ENCODE assay signal across 7 mouse cellular contexts in the genomic region with DNA sequence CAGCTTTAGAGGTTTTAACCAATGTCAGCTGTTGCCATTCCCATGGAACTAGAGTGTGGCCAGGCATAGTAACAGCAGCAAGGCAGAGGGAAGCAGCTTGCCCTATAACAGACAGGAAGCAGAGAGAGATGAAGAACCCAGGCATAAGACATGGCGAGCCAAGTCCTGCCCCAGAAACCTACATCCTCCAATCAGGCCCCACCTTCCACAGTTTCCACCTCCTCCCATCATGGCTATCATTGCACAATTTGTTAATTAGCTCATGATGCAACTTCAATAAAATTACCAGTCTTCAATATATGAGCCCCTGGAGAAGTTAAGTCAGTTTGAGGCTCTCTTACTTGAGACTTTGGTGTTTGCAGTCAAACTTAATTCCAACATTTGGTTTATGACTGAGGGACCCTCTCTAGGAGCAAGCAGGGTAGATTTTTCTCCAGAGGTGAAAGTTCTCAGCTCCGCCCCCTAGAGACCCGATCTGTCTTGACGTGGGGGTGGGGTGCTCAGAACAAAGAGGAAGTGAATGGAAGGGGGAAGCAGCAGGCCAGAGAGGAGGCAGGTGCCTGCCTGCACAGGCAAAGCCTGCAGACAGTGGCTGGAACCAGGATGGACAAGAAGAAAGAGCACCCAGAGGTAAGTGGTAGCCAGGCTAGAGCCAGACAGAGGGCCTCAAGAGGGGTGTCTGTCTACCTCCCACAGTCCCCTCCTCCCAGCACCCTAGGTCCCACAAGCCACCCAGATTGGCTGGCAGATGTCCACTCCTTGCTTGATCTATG. TPM values are rescaled to one million over a fixed set of nuclear protein-coding genes. Genes with fewer than 3 reads are reported as not detected.
DNase-seq lines count a peak whose midpoint lies in the region; ATAC-seq and TF ChIP-seq lines count a peak whose summit lies in the region.

A gene (plus strand): TSS at position 502 of the 773 bp plus-strand sequence.

- no peaks in the 10 kb centered on the region for H3K9me3 ChIP-seq in limb, embryonic 14.5 days (ENCODE audit: control insufficient read depth, low read length)
- H3K9me3 ChIP-seq in midbrain, embryonic 14.5 days (ENCODE audit: control insufficient read depth, low read length) = no peaks in the 10 kb centered on the region

- H3K27me3 ChIP-seq in limb, embryonic 14.5 days (ENCODE audit: control insufficient read depth, insufficient read depth, low read length) = no peaks in the 10 kb centered on the region
- H3K27me3 ChIP-seq in splenic B cell, adult 2 months (ENCODE audit: control insufficient read depth, insufficient read depth, low read length, poor library complexity, severe bottlenecking) = no peaks in the 10 kb centered on the region
- H3K27me3 ChIP-seq in midbrain, embryonic 14.5 days (ENCODE audit: control insufficient read depth, insufficient read depth, low read length) = no peaks in the 10 kb centered on the region

- no peak within 1 kb of the TSS for H3K27ac ChIP-seq in limb, embryonic 14.5 days (replicated peaks; ENCODE audit: low read depth, low read length)
- H3K27ac ChIP-seq in midbrain, embryonic 14.5 days (replicated peaks; ENCODE audit: low read depth, low read length) = no peak within 1 kb of the TSS

- no peak within 1 kb of the TSS for H3K4me2 ChIP-seq in limb, embryonic 14.5 days (replicated peaks; ENCODE audit: low read depth, low read length, severe bottlenecking)
- H3K4me2 ChIP-seq in midbrain, embryonic 14.5 days (ENCODE audit: low read length) = no peak within 1 kb of the TSS

- peak; percentile 28 to 42 for DNase-seq in lung, adult 18-20 months
- DNase-seq in lung, postnatal 14 days = no peak
- no peak for DNase-seq in limb, embryonic 14.5 days (ENCODE audit: low spot score)
- peak; percentile 79 for DNase-seq in splenic B cell, adult 2 months (ENCODE audit: low read depth, low spot score)
- no peak for DNase-seq in midbrain, embryonic 14.5 days
- no peak for DNase-seq in cerebellum, postnatal 36 days

- no peak within 1 kb of the TSS for H3K4me3 ChIP-seq in limb, embryonic 14.5 days (replicated peaks; ENCODE audit: low read length)
- no peak within 1 kb of the TSS for H3K4me3 ChIP-seq in midbrain, embryonic 14.5 days (replicated peaks; ENCODE audit: low read depth, low read length)

- 40% methylated on average over 4 of the region's 4 CpGs for WGBS in limb, embryonic 14.5 days
- 46% methylated on average over 4 of the region's 4 CpGs for WGBS in midbrain, embryonic 14.5 days

- TF ChIP-seq POLR2A in limb, embryonic 14.5 days (IDR thresholded peaks at IDR 0.05; ENCODE audit: borderline replicate concordance, extremely low read depth, insufficient read depth, insufficient read length) = no peak

- no peaks in the 10 kb centered on the region for H3K36me3 ChIP-seq in limb, embryonic 14.5 days (ENCODE audit: control insufficient read depth, insufficient read depth, low read length)
- H3K36me3 ChIP-seq in splenic B cell, adult 2 months (ENCODE audit: control insufficient read depth, insufficient read depth, low read length, poor library complexity, severe bottlenecking) = peaks cover 8% of the 10 kb centered on the region
- no peaks in the 10 kb centered on the region for H3K36me3 ChIP-seq in midbrain, embryonic 14.5 days (ENCODE audit: control insufficient read depth, insufficient read depth, low read length)

- peak; percentile 68 for ATAC-seq in common myeloid progenitor, adult 5-6 weeks (replicated peaks; ENCODE audit: low read depth, poor library complexity, severe bottlenecking)
- no peak for ATAC-seq in limb, embryonic 14.5 days (ENCODE audit: low FRiP score, low read depth)
- ATAC-seq in midbrain, embryonic 14.5 days (ENCODE audit: low FRiP score, low TSS enrichment) = no peak

- H3K9ac ChIP-seq in limb, embryonic 14.5 days (ENCODE audit: low read depth, low read length, severe bottlenecking) = no peak within 1 kb of the TSS
- H3K9ac ChIP-seq in midbrain, embryonic 14.5 days (replicated peaks; ENCODE audit: low read length) = no peak within 1 kb of the TSS

- H3K4me1 ChIP-seq in limb, embryonic 14.5 days (ENCODE audit: control insufficient read depth, insufficient read depth, low read length) = no peaks in the 10 kb centered on the region
- H3K4me1 ChIP-seq in midbrain, embryonic 14.5 days (ENCODE audit: control insufficient read depth, insufficient read depth, low read length) = no peaks in the 10 kb centered on the region

RNA-seq across cellular contexts. Expression of the gene that starts here (rescaled TPM):
- 4.6 and 8.0 TPM in 2 replicates for total RNA-seq in common myeloid progenitor, adult 5-6 weeks (2017)
- 15.7 and 16.9 TPM in 2 replicates for polyA plus RNA-seq in limb, embryonic 14.5 days (2012; rRNA removed)
- polyA plus RNA-seq in limb, embryonic 14.5 days (2014; fragmentation: Nextera tagmentation; extraction: Ambion mirVana) = 13.4 and 14.0 TPM in 2 replicates
- 3.3 and 6.0 TPM in 2 replicates for polyA plus RNA-seq in midbrain, embryonic 14.5 days (2014; fragmentation: Nextera tagmentation; extraction: Ambion mirVana)

Comparison
In these comparisons a context has a peak if more than half of its experiments do, and no peak if none do; other contexts are left out.
1. DNase-seq: peak in lung, adult 18-20 months (2 of 2) and splenic B cell, adult 2 months (single experiment); none in lung, postnatal 14 days (single experiment), limb, embryonic 14.5 days (single experiment), midbrain, embryonic 14.5 days (single experiment) and cerebellum, postnatal 36 days (0 of 2).